Comparison of ENCODE assay signal across 10 mouse cellular contexts in genomic region chr15:100022923-100023322, GRCm38 (mm10). TPM values are rescaled to one million over a fixed set of nuclear protein-coding genes. Genes with fewer than 3 reads are reported as not detected.
DNase-seq lines count a peak whose midpoint lies in the region; ATAC-seq and TF ChIP-seq lines count a peak whose summit lies in the region.
"Had no signal": no experiment of that assay in that cellular context is flagged by ENCODE, and none has a peak within 500 bp of the region (broad histone marks: within the 10 kb centered on the region; RNA-seq: fewer than 3 reads in every experiment).

No protein-coding gene starts in this region.

- ATAC-seq in kidney, embryonic 16.5 days (ENCODE audit: low FRiP score, low TSS enrichment): no peak

- no peaks in the 10 kb centered on the region for H3K4me1 ChIP-seq in kidney, adult 2 months (ENCODE audit: control insufficient read depth, insufficient read depth, low read length)
- H3K4me1 ChIP-seq in kidney, embryonic 16.5 days (ENCODE audit: insufficient read depth, low read length): no peaks in the 10 kb centered on the region
- H3K4me1 ChIP-seq in CH12.LX (ENCODE audit: control insufficient read depth in 1 of 2, insufficient read depth in 2 of 2): peaks cover 5 to 13% of the 10 kb centered on the region in 2 experiments; a peak in 3 of 4 replicates
- no peaks in the 10 kb centered on the region for H3K4me1 ChIP-seq in embryonic facial prominence, embryonic 10.5 days

- H3K9me3 ChIP-seq in kidney, embryonic 16.5 days (ENCODE audit: low read length): no peaks in the 10 kb centered on the region
- peaks cover 3% of the 10 kb centered on the region for H3K9me3 ChIP-seq in CH12.LX (replicated peaks; ENCODE audit: low read length)
- no peaks in the 10 kb centered on the region for H3K9me3 ChIP-seq in embryonic facial prominence, embryonic 10.5 days
- H3K9me3 ChIP-seq: liver, embryonic 13.5 days had no signal

- H3K9ac ChIP-seq in kidney, embryonic 16.5 days (replicated peaks; ENCODE audit: low read length): no peak overlapping the region
- H3K9ac ChIP-seq in CH12.LX (ENCODE audit: insufficient read depth, low read depth): no peak overlapping the region
- H3K9ac ChIP-seq: liver, embryonic 13.5 days had no signal

- no peak overlapping the region for H3K4me3 ChIP-seq in kidney, adult 2 months (ENCODE audit: insufficient read depth, low read depth, low read length)
- H3K4me3 ChIP-seq in kidney, embryonic 16.5 days (ENCODE audit: low read length): no peak overlapping the region
- no peak overlapping the region for H3K4me3 ChIP-seq in CH12.LX (replicated peaks in 1 of 3; ENCODE audit: low read depth in 2 of 3, low read length in 2 of 3, poor library complexity in 1 of 3)
- no peak overlapping the region for H3K4me3 ChIP-seq in embryonic facial prominence, embryonic 10.5 days
- H3K4me3 ChIP-seq: liver, embryonic 13.5 days had no signal

- peak; percentile 38 for TF ChIP-seq CTCF in kidney, adult 2 months (conservative IDR thresholded peaks at IDR 0.05; ENCODE audit: insufficient read depth, insufficient read length, low read depth, low read length)
- peak; percentile 52 to 89; a peak in 3 of 4 replicates for TF ChIP-seq CTCF in CH12.LX (conservative IDR thresholded peaks at IDR 0.05 in 1 of 2, IDR thresholded peaks at IDR 0.05 in 1 of 2; ENCODE audit: low read depth in 2 of 2, low read length in 2 of 2)

- H3K79me2 ChIP-seq in CH12.LX (replicated peaks; ENCODE audit: control insufficient read depth, extremely low read depth, insufficient read depth, poor library complexity, severe bottlenecking): no peaks in the 10 kb centered on the region

- DNase-seq in kidney, adult 2 months: peak; percentile 64
- peak; percentile 67 for DNase-seq in CH12.LX (ENCODE audit: extremely low read depth)
- DNase-seq in T-cell, adult 2 months (ENCODE audit: low spot score): peak; percentile 45
- peak; percentile 45 for DNase-seq in embryonic facial prominence, embryonic 10.5 days (ENCODE audit: low spot score)
- DNase-seq in left cerebral cortex, postnatal 14 days (ENCODE audit: low spot score in 2 of 2): peak; percentile 63 to 66
- DNase-seq in retina, postnatal 1 day: peak; percentile 79
- no peak for DNase-seq in ovary, postnatal 36 days (ENCODE audit: low spot score)
- DNase-seq: liver, embryonic 13.5 days had no signal

- no peaks in the 10 kb centered on the region for H3K27me3 ChIP-seq in kidney, adult 2 months (replicated peaks; ENCODE audit: control insufficient read depth, insufficient read depth, low read length)
- H3K27me3 ChIP-seq in kidney, embryonic 16.5 days (ENCODE audit: insufficient read depth, low read length): no peaks in the 10 kb centered on the region
- no peaks in the 10 kb centered on the region for H3K27me3 ChIP-seq in CH12.LX (replicated peaks)
- no peaks in the 10 kb centered on the region for H3K27me3 ChIP-seq in embryonic facial prominence, embryonic 10.5 days (replicated peaks; ENCODE audit: low read depth, poor library complexity, severe bottlenecking)
- H3K27me3 ChIP-seq: liver, embryonic 13.5 days had no signal

- no peak for TF ChIP-seq POLR2A in kidney, adult 2 months (IDR thresholded peaks at IDR 0.05; ENCODE audit: low read depth, low read length)
- TF ChIP-seq POLR2A in CH12.LX (IDR thresholded peaks at IDR 0.05; ENCODE audit: low read depth, low read length): no peak

- peak; percentile 92 for TF ChIP-seq RAD21 in CH12.LX (IDR thresholded peaks at IDR 0.05; ENCODE audit: low read depth, low read length)

- H3K27ac ChIP-seq in kidney, adult 2 months (ENCODE audit: insufficient read depth, low read depth, low read length): no peak overlapping the region
- H3K27ac ChIP-seq in kidney, embryonic 16.5 days (ENCODE audit: low read length): no peak overlapping the region
- no peak overlapping the region for H3K27ac ChIP-seq in CH12.LX (ENCODE audit: insufficient read depth, low read depth)
- H3K27ac ChIP-seq in embryonic facial prominence, embryonic 10.5 days (replicated peaks): no peak overlapping the region
- H3K27ac ChIP-seq: liver, embryonic 13.5 days had no signal

- no peaks in the 10 kb centered on the region for H3K36me3 ChIP-seq in kidney, adult 2 months (ENCODE audit: control insufficient read depth, insufficient read depth, low read length)
- no peaks in the 10 kb centered on the region for H3K36me3 ChIP-seq in kidney, embryonic 16.5 days (ENCODE audit: insufficient read depth, low read length)
- peaks cover 0 to 9% of the 10 kb centered on the region in 2 experiments for H3K36me3 ChIP-seq in CH12.LX (replicated peaks in 1 of 2; ENCODE audit: control insufficient read depth in 1 of 2, insufficient read depth in 1 of 2, low read length in 1 of 2)
- H3K36me3 ChIP-seq in embryonic facial prominence, embryonic 10.5 days (replicated peaks): peaks cover 9% of the 10 kb centered on the region; the same call in 1 of the 2 replicates
- H3K36me3 ChIP-seq: liver, embryonic 13.5 days had no signal

- dilution Hi-C loops in CH12.LX (cut with MboI; ENCODE audit: extremely low pct_ligation_motif_present, extremely low pct_unique_long_range_greater_than_20kb, low sequenced_read_pairs): no loop called here

- WGBS in kidney, adult 2 months: 14% methylated on average over 5 of the region's 5 CpGs
- WGBS in kidney, embryonic 16.5 days: 17% methylated on average over 5 of the region's 5 CpGs
- 29% methylated on average over 5 of the region's 5 CpGs for WGBS in embryonic facial prominence, embryonic 10.5 days

- intact Hi-C loops in left cerebral cortex, postnatal 14 days (cut with DNase I): loop anchor here (10.0 kb wide), 2 partner anchors 352 to 432 kb away; no protein-coding TSS in a partner anchor

- H3K4me2 ChIP-seq in kidney, embryonic 16.5 days (replicated peaks; ENCODE audit: low read depth, low read length): no peak overlapping the region
- H3K4me2 ChIP-seq in CH12.LX (ENCODE audit: insufficient read depth, low read depth, poor library complexity, severe bottlenecking): peak overlapping the region; percentile 16; the same call in 1 of the 2 replicates
- H3K4me2 ChIP-seq: liver, embryonic 13.5 days had no signal

- in situ Hi-C loops in CH12.LX (cut with MboI; ENCODE audit: low pct_ligation_motif_present, low pct_unique_long_range_greater_than_20kb, low sequenced_read_pairs): loop anchor here (5.0 kb wide), 1 partner anchor 294 kb away; no protein-coding TSS in a partner anchor

- no peak for TF ChIP-seq EP300 in CH12.LX (IDR thresholded peaks at IDR 0.05; ENCODE audit: low read length)

TF ChIP-seq in CH12.LX, 34 proteins besides CTCF, POLR2A, EP300 and RAD21 (continues in another document):
- TF ChIP-seq POLR2AphosphoS2 (IDR thresholded peaks at IDR 0.05; ENCODE audit: low read depth, low read length): no peak
- peak; percentile 100 for TF ChIP-seq MAFK (IDR thresholded peaks at IDR 0.05; ENCODE audit: insufficient replicate concordance, low read length)
- TF ChIP-seq MXI1 (IDR thresholded peaks at IDR 0.05; ENCODE audit: low read depth, low read length): no peak
- no peak for TF ChIP-seq TCF12 (IDR thresholded peaks at IDR 0.05; ENCODE audit: low read depth, low read length)
- TF ChIP-seq GABPA (IDR thresholded peaks at IDR 0.05; ENCODE audit: insufficient replicate concordance, low read depth, low read length): no peak
- no peak for TF ChIP-seq TBP (conservative IDR thresholded peaks at IDR 0.05; ENCODE audit: low read depth, low read length)
- peak; percentile 63 for TF ChIP-seq ZC3H11A (IDR thresholded peaks at IDR 0.05; ENCODE audit: low read depth, low read length)
- TF ChIP-seq UBTF (IDR thresholded peaks at IDR 0.05; ENCODE audit: low read depth, low read length): no peak
- no peak for TF ChIP-seq RCOR1 (conservative IDR thresholded peaks at IDR 0.05; ENCODE audit: low read depth, low read length)
- TF ChIP-seq SIN3A (IDR thresholded peaks at IDR 0.05; ENCODE audit: low read length): no peak; the same call in 1 of the 2 replicates
- TF ChIP-seq USF1 (IDR thresholded peaks at IDR 0.05; ENCODE audit: low read depth, low read length): no peak
- TF ChIP-seq USF2 (conservative IDR thresholded peaks at IDR 0.05; ENCODE audit: low read depth, low read length): no peak
- no peak for TF ChIP-seq KAT2A (IDR thresholded peaks at IDR 0.05; ENCODE audit: insufficient replicate concordance, low read length)
- no peak for TF ChIP-seq CHD2 (IDR thresholded peaks at IDR 0.05; ENCODE audit: low read length)
- TF ChIP-seq JUN (IDR thresholded peaks at IDR 0.05; ENCODE audit: insufficient read depth, low read depth, low read length): no peak
- no peak for TF ChIP-seq PAX5 (IDR thresholded peaks at IDR 0.05; ENCODE audit: low read length)
- TF ChIP-seq MAX (IDR thresholded peaks at IDR 0.05; ENCODE audit: low read length): no peak
- TF ChIP-seq E2F4 (IDR thresholded peaks at IDR 0.05; ENCODE audit: insufficient replicate concordance, low read depth, low read length): no peak

RNA-seq across cellular contexts. Expression of gene Dip2b, which starts 15.5 kb away (rescaled TPM):
- polyA plus RNA-seq in kidney, adult 2 months (2012; rRNA removed): 4.7 and 5.4 TPM in 2 replicates
- 8.8 and 11.0 TPM in 2 replicates for polyA plus RNA-seq in kidney, embryonic 16.5 days (2015; fragmentation: Nextera tagmentation; extraction: Ambion mirVana)
- total RNA-seq in CH12.LX (2012; rRNA removed) (15.1 and 16.7 TPM in 2 replicates), CH12.LX (2014; rRNA removed) (13.0 and 15.7 TPM in 2 replicates)
- polyA plus RNA-seq in CH12.LX (2012; ENCODE audit: insufficient read length, low read depth): 14.3 and 18.2 TPM in 2 replicates
- 16.2 and 16.9 TPM in 2 replicates for polyA plus RNA-seq in embryonic facial prominence, embryonic 10.5 days (2016; fragmentation: Nextera tagmentation; extraction: Ambion mirVana)
- 10 to 100 TPM; 62.4 to 66.4 TPM for total RNA-seq in left cerebral cortex, postnatal 14 days (2021)

RNA-seq across cellular contexts. Expression of gene Larp4, which starts 53.1 kb away (rescaled TPM):
- 43.4 and 63.3 TPM in 2 replicates for polyA plus RNA-seq in kidney, adult 2 months (2012; rRNA removed)
- polyA plus RNA-seq in kidney, embryonic 16.5 days (2015; fragmentation: Nextera tagmentation; extraction: Ambion mirVana): 33.7 and 39.6 TPM in 2 replicates
- total RNA-seq in CH12.LX (2012; rRNA removed): 96.3 and 113 TPM in 2 replicates
- 135 and 145 TPM in 2 replicates for total RNA-seq in CH12.LX (2014; rRNA removed)
- polyA plus RNA-seq in CH12.LX (2012; ENCODE audit: insufficient read length, low read depth): 74.6 and 81.9 TPM in 2 replicates
- 38.0 and 40.7 TPM in 2 replicates for polyA plus RNA-seq in embryonic facial prominence, embryonic 10.5 days (2016; fragmentation: Nextera tagmentation; extraction: Ambion mirVana)
- 10 to 100 TPM; 47.2 to 51.7 TPM for total RNA-seq in left cerebral cortex, postnatal 14 days (2021)

RNA-seq across cellular contexts. Expression of gene Fam186a, which starts 56.1 kb away (rescaled TPM):
- polyA plus RNA-seq in kidney, adult 2 months (2012; rRNA removed): 0.04 and 0.05 TPM in 2 replicates
- 0.02 TPM in 1 of 2 replicates, not detected in the other for polyA plus RNA-seq in kidney, embryonic 16.5 days (2015; fragmentation: Nextera tagmentation; extraction: Ambion mirVana)
- total RNA-seq in CH12.LX (2012; rRNA removed): 0.08 TPM in 1 of 2 replicates, not detected in the other
- not detected in 2 replicates for total RNA-seq in CH12.LX (2014; rRNA removed)
- not detected in 2 replicates for polyA plus RNA-seq in CH12.LX (2012; ENCODE audit: insufficient read length, low read depth)
- polyA plus RNA-seq in embryonic facial prominence, embryonic 10.5 days (2016; fragmentation: Nextera tagmentation; extraction: Ambion mirVana): not detected in 2 replicates
- not detected for total RNA-seq in left cerebral cortex, postnatal 14 days (2021)
- polyA plus RNA-seq: liver, embryonic 13.5 days; stomach, embryonic 16.5 days had no signal
